Mouse (Mus musculus) heart, postnatal 0 days (tissue): ENCODE measurements around the gene Phf21a. TPM values are rescaled to one million over a fixed set of nuclear protein-coding genes. Genes with fewer than 3 reads are reported as not detected.
A peak's percentile ranks its signal among the peaks of the same experiment; 100 is the strongest.

ENCODE experiments used
- ATAC-seq: fragments of 200-750 bp; cut with Nextera tagmentation; 2 replicates; pipeline ENCODE4 v1.8.0; 2017; ENCODE audit warnings: low read depth, moderate number of reproducible peaks, moderate library complexity; ENCODE audit not compliant: insufficient read depth
- DNase-seq: peaks from one replicate; pipeline ENCODE4 v3.0.0-alpha.2; 2016; ENCODE audit warnings: low spot score
- H3K27ac ChIP-seq: fragments of 300-500 bp; sonication (generic); 2 replicates; pipeline ENCODE4 v1.5.1; 2014; ENCODE audit warnings: low read depth, mild to moderate bottlenecking
- H3K27me3 ChIP-seq: fragments of 300-500 bp; sonication (generic); 2 replicates; pipeline ENCODE4 v1.6.1; 2014; ENCODE audit warnings: low read length, mixed read lengths; ENCODE audit not compliant: control insufficient read depth, insufficient read depth
- H3K36me3 ChIP-seq: fragments of 300-500 bp; sonication (generic); replicated peaks from 2 replicates; pipeline ENCODE4 v1.6.1; 2014; ENCODE audit warnings: low read length, mixed read lengths; ENCODE audit not compliant: control insufficient read depth, insufficient read depth
- H3K4me1 ChIP-seq: fragments of 300-500 bp; sonication (generic); 2 replicates; pipeline ENCODE4 v1.6.1; 2014; ENCODE audit warnings: antibody characterized with exemption; ENCODE audit not compliant: control insufficient read depth, insufficient read depth
- H3K4me2 ChIP-seq: fragments of 300-500 bp; sonication (generic); 2 replicates; pipeline ENCODE4 v1.6.1; 2014; ENCODE audit warnings: low read depth, mild to moderate bottlenecking, low read length, moderate library complexity
- H3K4me3 ChIP-seq: fragments of 300-500 bp; sonication (generic); 2 replicates; pipeline ENCODE4 v1.5.1; 2014; ENCODE audit warnings: low read depth, low read length
- H3K9ac ChIP-seq: fragments of 300-500 bp; sonication (generic); replicated peaks from 2 replicates; pipeline ENCODE4 v1.6.1; 2014; ENCODE audit warnings: low read depth, low read length, mixed read lengths
- H3K9me3 ChIP-seq: fragments of 300-500 bp; sonication (generic); replicated peaks from 2 replicates; pipeline ENCODE4 v1.6.1; 2016; ENCODE audit warnings: low read length; ENCODE audit not compliant: control insufficient read depth
- CTCF ChIP-seq: IDR thresholded peaks from 2 replicates; pipeline ENCODE4 v1.5.1; 2016; ENCODE audit warnings: antibody characterized with exemption, control low read depth, low read depth
- EP300 ChIP-seq: IDR thresholded peaks from 2 replicates; pipeline ENCODE4 v1.6.1; 2016; ENCODE audit warnings: antibody characterized with exemption, low read depth
- WGBS: fragments of 180-500 bp; shearing (Covaris S2); extraction: QIAGEN DNeasy Blood & Tissue Kit; methylation state at CpG from one replicate; pipeline ENCODE4 v1.1.7; 2014; 5-methylcytosine and 5-hydroxymethylcytosine counted together
- microRNA counts: library from miRNA; unstranded; fragments of <30 nt; microRNA quantifications from one replicate; lab custom pipeline; 2015
- microRNA-seq: library from miRNA; unstranded; fragments of <30 nt; microRNA quantifications from one replicate; pipeline ENCODE4, GENCODE M21; 2016
- polyA plus RNA-seq: library from polyadenylated mRNA; unstranded; fragments of >200 nt; fragmentation: Nextera tagmentation; extraction: Ambion mirVana; gene quantifications from 2 replicates; pipeline ENCODE4 v1.2.1, GENCODE M21; 2015
- total RNA-seq: library from RNA; depleted of rRNA; stranded (reverse); fragments of >200 nt; gene quantifications from 2 replicates; pipeline ENCODE4 v1.2.3, GENCODE M21; 2014; ENCODE audit warnings: low replicate concordance; rRNA removed

Gene Phf21a
- total and polyA plus RNA-seq, 2 experiments from 2014 or later: 9.9 to 41.0 TPM

GRCm38 (mm10) chr2:92403776-92404319 lies 310.9 kb downstream of the Phf21a start:
- ATAC-seq (no peak), DNase-seq (no peak)
- Histone ChIP-seq H3K4me1 (no peaks in the 10 kb centered on the region), H3K9me3 (no peaks in the 10 kb centered on the region), H3K27me3 (peaks cover 9% of the 10 kb centered on the region), H3K36me3 (peaks cover 46% of the 10 kb centered on the region), H3K4me2 (no peak overlapping the region), H3K9ac (no peak overlapping the region), H3K27ac (no peak overlapping the region), H3K4me3 (no peak overlapping the region)
- 92% methylated on average over 5 of the region's 5 CpGs for WGBS
- no peak for TF ChIP-seq EP300
- no peak for TF ChIP-seq CTCF

DNA sequence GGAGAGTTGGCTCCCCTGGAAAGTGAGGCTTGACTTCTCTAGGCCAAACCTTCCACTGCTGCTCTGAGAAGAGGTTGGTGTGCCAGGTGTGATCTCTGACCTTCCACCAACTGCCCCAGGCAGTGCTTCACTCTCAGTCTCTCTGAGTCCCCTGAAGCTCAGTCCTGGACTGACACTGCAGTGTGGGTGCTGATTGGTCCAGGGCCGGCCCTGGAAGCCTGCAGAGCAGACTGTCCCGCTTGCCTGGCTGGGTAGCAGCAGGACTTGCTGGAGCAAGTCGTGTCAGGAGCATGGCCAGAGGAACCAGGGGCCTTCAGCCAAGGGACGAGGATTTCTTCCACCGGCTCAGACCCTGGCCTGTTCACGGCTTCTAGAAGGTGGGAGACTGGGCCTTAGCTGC lies 311.8 kb downstream of the Phf21a start:
- no peaks in the 10 kb centered on the region for H3K4me1 ChIP-seq
- no peak overlapping the region for H3K4me2 ChIP-seq
- H3K36me3 ChIP-seq: peaks cover 55% of the 10 kb centered on the region
- 78% methylated on average over 6 of the region's 6 CpGs for WGBS
- TF ChIP-seq EP300: no peak
- TF ChIP-seq CTCF: no peak
- H3K9ac ChIP-seq: no peak overlapping the region
- no peak overlapping the region for H3K4me3 ChIP-seq
- no peak for ATAC-seq
- H3K9me3 ChIP-seq: no peaks in the 10 kb centered on the region
- H3K27me3 ChIP-seq: peaks cover 9% of the 10 kb centered on the region
- no peak overlapping the region for H3K27ac ChIP-seq
- no peak for DNase-seq

GRCm38 (mm10) chr2:92405687-92406086 lies 312.8 kb downstream of the Phf21a start:
- Histone ChIP-seq H3K4me2 (no peak overlapping the region), H3K9ac (no peak overlapping the region), H3K36me3 (peaks cover 64% of the 10 kb centered on the region), H3K27ac (no peak overlapping the region), H3K4me1 (no peaks in the 10 kb centered on the region), H3K4me3 (no peak overlapping the region), H3K27me3 (peaks cover 3% of the 10 kb centered on the region), H3K9me3 (no peaks in the 10 kb centered on the region)
- 93% methylated on average over 7 of the region's 7 CpGs for WGBS
- TF ChIP-seq CTCF (no peak), EP300 (no peak)
- ATAC-seq: no peak
- no peak for DNase-seq

DNA sequence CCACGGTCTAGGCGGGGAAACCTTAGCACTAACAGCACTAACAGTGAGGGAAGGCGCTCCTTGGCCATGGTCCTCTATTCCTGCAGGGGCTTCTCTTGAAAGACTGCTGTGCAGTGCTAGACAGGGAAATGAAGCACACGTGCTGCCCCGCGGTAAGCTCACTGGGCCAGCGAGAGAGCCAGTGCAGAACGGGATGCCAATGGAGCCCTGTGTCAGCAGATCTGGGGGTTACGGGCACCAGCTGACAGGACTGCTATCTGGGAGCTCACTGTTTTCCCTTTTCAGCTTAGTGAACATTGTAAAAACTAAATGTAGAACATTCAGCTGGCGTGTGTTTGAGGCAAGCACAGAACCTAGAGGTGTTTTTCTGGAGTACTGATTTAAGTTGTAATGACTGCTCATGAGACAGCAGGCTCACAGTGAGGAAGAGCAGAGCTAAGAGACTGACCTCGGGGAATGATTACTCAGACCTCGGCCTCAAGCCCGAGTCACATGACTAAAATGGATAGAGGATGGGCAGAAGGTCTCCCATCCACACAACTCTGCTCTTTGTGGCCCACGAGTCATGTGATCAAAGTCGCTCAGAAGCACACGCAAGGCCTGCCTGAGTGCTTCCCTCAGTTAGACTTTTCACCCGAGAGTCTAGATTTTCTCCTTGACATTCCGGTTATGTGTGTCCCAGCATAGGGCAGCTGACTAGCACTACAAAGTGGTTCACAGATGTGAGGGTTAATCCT lies 315.6 kb downstream of the Phf21a start:
- Histone ChIP-seq H3K9me3 (no peaks in the 10 kb centered on the region), H3K27ac (no peak overlapping the region), H3K9ac (no peak overlapping the region), H3K4me2 (no peak overlapping the region), H3K36me3 (peaks cover 92% of the 10 kb centered on the region), H3K4me1 (no peaks in the 10 kb centered on the region), H3K27me3 (no peaks in the 10 kb centered on the region), H3K4me3 (no peak overlapping the region)
- 87% methylated on average over 18 of the region's 18 CpGs for WGBS
- no peak for DNase-seq
- ATAC-seq: no peak
- no peak for TF ChIP-seq CTCF
- no peak for TF ChIP-seq EP300

DNA sequence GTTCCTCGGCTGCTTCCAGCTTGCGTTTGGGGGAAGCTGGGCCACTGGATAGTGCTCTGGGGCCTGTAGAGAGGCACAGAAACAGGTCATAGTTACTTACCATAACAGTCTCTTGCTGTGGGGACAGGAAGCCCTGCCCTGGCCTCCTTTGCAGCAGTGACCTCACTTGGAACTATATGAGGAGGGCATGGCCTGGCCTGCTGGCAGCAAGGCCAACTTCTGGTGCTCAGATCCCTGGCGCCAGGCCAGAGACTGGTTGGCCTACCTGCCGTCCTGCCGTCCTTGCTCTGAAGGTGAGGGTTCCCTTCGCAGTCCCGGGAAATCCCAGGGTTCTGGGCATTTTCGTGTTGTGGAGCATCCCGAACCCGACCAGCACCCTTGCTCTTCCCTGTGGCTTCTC lies 318.8 kb downstream of the Phf21a start:
- 83% methylated on average over 10 of the region's 10 CpGs for WGBS
- H3K4me1 ChIP-seq: no peaks in the 10 kb centered on the region
- H3K4me3 ChIP-seq: no peak overlapping the region
- ATAC-seq: no peak
- no peaks in the 10 kb centered on the region for H3K27me3 ChIP-seq
- no peak overlapping the region for H3K9ac ChIP-seq
- no peak overlapping the region for H3K4me2 ChIP-seq
- H3K27ac ChIP-seq: no peak overlapping the region
- peaks cover 95% of the 10 kb centered on the region for H3K36me3 ChIP-seq
- TF ChIP-seq EP300: no peak
- TF ChIP-seq CTCF: no peak
- no peak for DNase-seq
- H3K9me3 ChIP-seq: no peaks in the 10 kb centered on the region

MicroRNAs encoded within 50 kb of the gene (microRNA counts, 519-probe panel; counts per million panel counts)
- not detected for microRNA mmu-miR-1955 (lab: Ali Mortazavi, UCI)

Small RNA genes lying within 50 kb of the gene (microRNA-seq; reads per million reads assigned to microRNA genes)
- gene Mir1955 (21.1 reads per million, percentile 37 among the genes with 10 or more reads in this experiment), gene Mir7000 (not detected)

Other genes starting within 250 kb of the Phf21a start
- gene Chrm4, start 165.9 kb upstream of the Phf21a start, total RNA-seq: 0.27 TPM in 1 of 2 replicates, not detected in the other
- gene Chrm4, start 165.9 kb upstream of the Phf21a start, polyA plus RNA-seq: not detected in 2 replicates
- gene Mdk, start 160.8 kb upstream of the Phf21a start, total RNA-seq: 18.5 and 48.2 TPM in 2 replicates
- 100 and 119 TPM in 2 replicates for gene Mdk, start 160.8 kb upstream of the Phf21a start, polyA plus RNA-seq
- not detected in 2 replicates for gene Gm9821, start 147.4 kb upstream of the Phf21a start, total RNA-seq
- gene Gm9821, start 147.4 kb upstream of the Phf21a start, polyA plus RNA-seq: 0.89 and 0.93 TPM in 2 replicates
- gene Dgkz, start 117.3 kb upstream of the Phf21a start, total RNA-seq: 77.0 and 77.9 TPM in 2 replicates
- 24.0 and 26.2 TPM in 2 replicates for gene Dgkz, start 117.3 kb upstream of the Phf21a start, polyA plus RNA-seq
- gene Creb3l1, start 68.6 kb upstream of the Phf21a start, total RNA-seq: 3.8 and 6.7 TPM in 2 replicates
- gene Creb3l1, start 68.6 kb upstream of the Phf21a start, polyA plus RNA-seq: 4.1 and 4.2 TPM in 2 replicates